Mouse (Mus musculus) frontal cortex, adult 2 months (tissue): ENCODE measurements around the gene Ndufb10. TPM values are rescaled to one million over a fixed set of nuclear protein-coding genes. Genes with fewer than 3 reads are reported as not detected.

ENCODE experiments used
- DNase-seq, 2 experiments: peaks; one replicate each; pipeline ENCODE4 v3.0.0; 2022; ENCODE audit warnings: low spot score in 1 of 2; ENCODE audit errors: extremely low spot score in 1 of 2
- polyA plus RNA-seq: library from polyadenylated mRNA; depleted of rRNA; stranded (reverse); fragments of >200 nt; gene quantifications from 2 replicates; pipeline ENCODE4 v1.2.3, GENCODE M21; 2012

The Ndufb10 gene
- polyA plus RNA-seq, 1 experiment: 445 TPM

- no peak for DNase-seq
Observed at GRCm38 (mm10) chr17:24708646-24709045, 15.6 kb downstream of the Ndufb10 start.

GRCm38 (mm10) chr17:24707801-24708425 is 16.4 kb downstream of the Ndufb10 start:
- no peak for DNase-seq

- DNase-seq: peak; percentile 88 to 97
Observed at GRCm38 (mm10) chr17:24706982-24707800, 17.1 kb downstream of the Ndufb10 start, which contains the start of gene Tbl3. Tbl3 (minus strand) TSS chr17:24707660.

GRCm38 (mm10) chr17:24705821-24706220 is 18.5 kb downstream of the Ndufb10 start:
- no peak for DNase-seq

- no peak for DNase-seq
Observed at GRCm38 (mm10) chr17:24701251-24701650, 23.0 kb downstream of the Ndufb10 start.

- no peak for DNase-seq
Observed at GRCm38 (mm10) chr17:24699473-24699872, 24.8 kb downstream of the Ndufb10 start.

GRCm38 (mm10) chr17:24698715-24699114 is 25.6 kb downstream of the Ndufb10 start:
- DNase-seq: no peak

- DNase-seq: no peak
Observed at GRCm38 (mm10) chr17:24697985-24698384, 26.3 kb downstream of the Ndufb10 start.

GRCm38 (mm10) chr17:24696011-24696697 is 28.1 kb downstream of the Ndufb10 start, which contains the start of the genes Gfer and Noxo1:
Gfer (minus strand) TSS chr17:24696156.
Noxo1 (plus strand) TSS chr17:24696234.
- DNase-seq: peak; percentile 42 to 78

GRCm38 (mm10) chr17:24695326-24696010 is 28.8 kb downstream of the Ndufb10 start:
- DNase-seq: no peak

GRCm38 (mm10) chr17:24692385-24692784 is 31.9 kb downstream of the Ndufb10 start:
- DNase-seq: no peak

GRCm38 (mm10) chr17:24689251-24690081 is 34.8 kb downstream of the Ndufb10 start, which contains the start of gene Syngr3:
Syngr3 (minus strand) TSS chr17:24689955.
- DNase-seq: peak in 1 of 2 experiments; percentile 53

GRCm38 (mm10) chr17:24687599-24687998 is 36.7 kb downstream of the Ndufb10 start:
- DNase-seq: no peak

GRCm38 (mm10) chr17:24687146-24687595 is 37.1 kb downstream of the Ndufb10 start:
- DNase-seq: no peak

- DNase-seq: no peak
Observed at GRCm38 (mm10) chr17:24686514-24686913, 37.8 kb downstream of the Ndufb10 start.

GRCm38 (mm10) chr17:24677500-24678080 is 46.7 kb downstream of the Ndufb10 start:
- no peak for DNase-seq

GRCm38 (mm10) chr17:24676877-24677276 is 47.4 kb downstream of the Ndufb10 start:
- no peak for DNase-seq

- DNase-seq: peak in 1 of 2 experiments; percentile 79
Observed at GRCm38 (mm10) chr17:24676187-24676586, 48.1 kb downstream of the Ndufb10 start.

- peak in 1 of 2 experiments; percentile 80 for DNase-seq
Observed at GRCm38 (mm10) chr17:24674277-24674676, 50.0 kb downstream of the Ndufb10 start.
